Mouse (Mus musculus) adrenal gland, adult (tissue): ENCODE data around the gene Acacb.

ENCODE experiments used
- DNase-seq, 2 experiments: peaks; one replicate each; pipeline ENCODE4 v3.0.0; 2022 to 2023; ENCODE audit warnings: low spot score in 1 of 2; ENCODE audit not compliant: inconsistent age in 2 of 2

The Acacb gene

GRCm38 (mm10) chr5:114146028-114146888 is at the start of gene Acacb:
Gene Acacb, plus strand, starts transcription at chr5:114146535.
- peak; percentile 74 to 81 for DNase-seq

- DNase-seq: peak; percentile 93 to 98
Measured at GRCm38 (mm10) chr5:114099709-114100389, 46.5 kb upstream of the Acacb start.

- DNase-seq: no peak
Measured at GRCm38 (mm10) chr5:114100390-114101099, 45.8 kb upstream of the Acacb start.

GRCm38 (mm10) chr5:114101873-114102272 is 44.5 kb upstream of the Acacb start:
- no peak for DNase-seq

GRCm38 (mm10) chr5:114102807-114103206 is 43.5 kb upstream of the Acacb start:
- no peak for DNase-seq

- DNase-seq: peak; percentile 76 to 89
Measured at GRCm38 (mm10) chr5:114106391-114106935, 39.9 kb upstream of the Acacb start.

GRCm38 (mm10) chr5:114113334-114113733 is 33.0 kb upstream of the Acacb start:
- DNase-seq: no peak

GRCm38 (mm10) chr5:114115030-114115429 is 31.3 kb upstream of the Acacb start:
- DNase-seq: no peak

GRCm38 (mm10) chr5:114116586-114116985 is 29.7 kb upstream of the Acacb start:
- DNase-seq: no peak

- DNase-seq: no peak
Measured at GRCm38 (mm10) chr5:114119806-114120205, 26.5 kb upstream of the Acacb start.

GRCm38 (mm10) chr5:114126008-114126407 is 20.3 kb upstream of the Acacb start:
- DNase-seq: no peak

- no peak for DNase-seq
Measured at GRCm38 (mm10) chr5:114126499-114127244, 19.7 kb upstream of the Acacb start.

GRCm38 (mm10) chr5:114127374-114128349 is 18.7 kb upstream of the Acacb start, which contains the start of gene Alkbh2:
Gene Alkbh2, minus strand, starts transcription at chr5:114128218.
- DNase-seq: peak; percentile 84 to 95

GRCm38 (mm10) chr5:114129550-114130210 is 16.7 kb upstream of the Acacb start:
- DNase-seq: no peak

GRCm38 (mm10) chr5:114130211-114130605 is 16.1 kb upstream of the Acacb start, which contains the start of gene Ung:
Gene Ung, plus strand, starts transcription at chr5:114130386.
- peak in 1 of 2 experiments; percentile 61 for DNase-seq

GRCm38 (mm10) chr5:114130698-114131520 is 15.4 kb upstream of the Acacb start:
- DNase-seq: peak; percentile 93 to 98

- peak in 1 of 2 experiments; percentile 86 for DNase-seq
Measured at GRCm38 (mm10) chr5:114131521-114131840, 14.9 kb upstream of the Acacb start.

GRCm38 (mm10) chr5:114132841-114133240 is 13.5 kb upstream of the Acacb start:
- no peak for DNase-seq
